Mouse (Mus musculus) cerebellum, adult 2 months (tissue): Measurements from ENCODE around the gene Hist1h2bg. TPM values are rescaled to one million over a fixed set of nuclear protein-coding genes. Genes with fewer than 3 reads are reported as not detected.
"Not testable (repeated sequence)": the region's sequence is repeated elsewhere in the genome, so short reads cannot be mapped to it uniquely, and the experiment has no call there.

Source experiments
- DNase-seq, 2 experiments: peaks; one replicate each; pipeline ENCODE4 v3.0.0; 2021
- H3K27ac ChIP-seq: fragments of 200-500 bp; 2 replicates; pipeline ENCODE4 v1.5.1; 2012; ENCODE audit warnings: low read length, control low read depth, inconsistent platforms; ENCODE audit not compliant: insufficient read depth
- H3K27me3 ChIP-seq: fragments of 200-500 bp; 2 replicates; pipeline ENCODE4 v1.6.1; 2012; ENCODE audit warnings: inconsistent platforms, mild to moderate bottlenecking, low read length, moderate library complexity; ENCODE audit not compliant: control insufficient read depth, insufficient read depth
- H3K4me1 ChIP-seq: fragments of 200-500 bp; 2 replicates; pipeline ENCODE4 v1.6.1; 2011; ENCODE audit warnings: low read length; ENCODE audit not compliant: control insufficient read depth, insufficient read depth
- H3K4me3 ChIP-seq: fragments of 200-500 bp; replicated peaks from 2 replicates; pipeline ENCODE3; 2011; ENCODE audit warnings: mild to moderate bottlenecking, low read depth, low read length, control low read depth; ENCODE audit not compliant: insufficient read depth
- CTCF ChIP-seq: fragments of 200-500 bp; IDR thresholded peaks from 2 replicates; pipeline ENCODE4 v1.5.1; 2011; ENCODE audit warnings: low read depth, mild to moderate bottlenecking, control low read depth, low read length, moderate library complexity, borderline replicate concordance; ENCODE audit not compliant: insufficient read depth
- POLR2A ChIP-seq: fragments of 200-500 bp; IDR thresholded peaks from 2 replicates; pipeline ENCODE4 v1.6.1; 2011; ENCODE audit warnings: low read length, control low read depth, borderline replicate concordance; ENCODE audit not compliant: insufficient read depth
- WGBS: fragments of 180-500 bp; shearing (Covaris S2); methylation state at CpG from one replicate; pipeline ENCODE4 v1.1.7; 2018; 5-methylcytosine and 5-hydroxymethylcytosine counted together
- polyA plus RNA-seq: library from polyadenylated mRNA; depleted of rRNA; stranded (reverse); fragments of >200 nt; gene quantifications from 2 replicates; pipeline ENCODE4 v1.2.3, GENCODE M21; 2012

Hist1h2bg gene
- polyA plus RNA-seq, 1 experiment, result 9.3 TPM

- H3K4me1 ChIP-seq, result no peaks in the 10 kb centered on the region
- no peak overlapping the region for H3K27ac ChIP-seq
- no peak for TF ChIP-seq CTCF
- TF ChIP-seq POLR2A, result no peak
- no peak overlapping the region for H3K4me3 ChIP-seq
- DNase-seq, result no peak
- no peaks in the 10 kb centered on the region for H3K27me3 ChIP-seq
These were observed 12.3 kb downstream of the Hist1h2bg start for GRCm38 (mm10) chr13:23583387-23584068.

- no peak for DNase-seq
- Histone ChIP-seq H3K4me3 (no peak overlapping the region), H3K27me3 (no peaks in the 10 kb centered on the region), H3K27ac (no peak overlapping the region), H3K4me1 (no peaks in the 10 kb centered on the region)
- TF ChIP-seq POLR2A, result no peak
- TF ChIP-seq CTCF, result no peak
These were observed 13.1 kb downstream of the Hist1h2bg start for GRCm38 (mm10) chr13:23584331-23584730.

- Histone ChIP-seq H3K27me3 (no peaks in the 10 kb centered on the region), H3K27ac (no peak overlapping the region), H3K4me3 (peak overlapping the region; percentile 91), H3K4me1 (no peaks in the 10 kb centered on the region)
- peak; percentile 54 to 63 for DNase-seq
- under 1% methylated on average over 21 of the region's 21 CpGs for WGBS
- TF ChIP-seq CTCF (no peak), POLR2A (no peak)
These were observed 13.8 kb downstream of the Hist1h2bg start for GRCm38 (mm10) chr13:23585029-23585441.

GRCm38 (mm10) chr13:23585442-23586098 lies 14.4 kb downstream of the Hist1h2bg start:
- H3K4me1 ChIP-seq, H3K27me3 ChIP-seq: not testable (repeated sequence)
- H3K4me3 ChIP-seq, result peak overlapping the region; percentile 91
- peak; percentile 47; the same call in 1 of the 2 replicates for TF ChIP-seq POLR2A
- peak; percentile 76 to 81 for DNase-seq
- WGBS, result under 1% methylated on average over 34 of the region's 36 CpGs
- peak overlapping the region; percentile 76; the same call in 1 of the 2 replicates for H3K27ac ChIP-seq

- Histone ChIP-seq H3K27me3 (no peaks in the 10 kb centered on the region), H3K4me1 (no peaks in the 10 kb centered on the region), H3K27ac (no peak overlapping the region), H3K4me3 (peak overlapping the region; percentile 60)
- no peak for TF ChIP-seq CTCF
- no peak for TF ChIP-seq POLR2A
- WGBS, result 2% methylated on average over 22 of the region's 22 CpGs
- DNase-seq, result no peak
These were observed 15.1 kb downstream of the Hist1h2bg start for GRCm38 (mm10) chr13:23586099-23586939.

DNA sequence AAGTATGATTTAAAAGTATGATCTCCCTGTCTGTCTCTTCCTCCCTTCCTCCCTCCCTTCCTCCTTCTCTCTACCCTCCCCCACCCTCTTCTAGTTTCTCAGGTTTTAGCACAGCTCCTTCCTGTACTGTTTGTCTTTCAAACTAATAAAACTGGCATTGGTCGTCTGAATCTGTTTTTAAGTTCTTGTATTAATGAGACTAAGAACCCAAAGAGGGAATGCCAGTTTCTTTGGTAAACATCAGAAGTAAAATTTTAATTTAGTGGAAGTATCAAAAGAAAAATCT lies 15.7 kb downstream of the Hist1h2bg start:
- no peak overlapping the region for H3K27ac ChIP-seq
- H3K4me1 ChIP-seq, result no peaks in the 10 kb centered on the region
- no peak for DNase-seq
- no peak overlapping the region for H3K4me3 ChIP-seq
- H3K27me3 ChIP-seq, result no peaks in the 10 kb centered on the region
- WGBS, result 14% methylated on average over 1 of the region's 1 CpGs
- TF ChIP-seq POLR2A, result no peak

DNA sequence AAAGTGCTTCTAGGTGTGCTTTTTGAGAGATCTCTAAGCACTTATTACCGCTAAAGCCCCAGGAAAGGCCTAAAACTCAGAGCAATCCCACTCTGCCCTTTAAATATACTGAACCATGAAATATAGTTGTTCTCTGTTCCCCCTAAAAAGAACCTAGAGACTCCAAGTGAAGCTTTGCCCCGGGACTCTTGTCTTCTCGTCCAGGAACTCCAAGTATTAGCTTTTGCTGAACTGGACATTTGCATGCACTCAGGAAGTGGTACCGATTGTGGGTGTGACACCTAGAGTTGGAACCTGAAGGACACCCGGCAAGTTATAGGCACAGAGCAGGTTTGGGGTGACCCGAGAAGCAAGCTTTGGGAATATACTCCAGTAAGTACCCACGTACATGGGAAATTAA lies 20.0 kb downstream of the Hist1h2bg start:
- TF ChIP-seq CTCF, result no peak
- TF ChIP-seq POLR2A, result no peak
- WGBS, result 97% methylated on average over 7 of the region's 7 CpGs

DNA sequence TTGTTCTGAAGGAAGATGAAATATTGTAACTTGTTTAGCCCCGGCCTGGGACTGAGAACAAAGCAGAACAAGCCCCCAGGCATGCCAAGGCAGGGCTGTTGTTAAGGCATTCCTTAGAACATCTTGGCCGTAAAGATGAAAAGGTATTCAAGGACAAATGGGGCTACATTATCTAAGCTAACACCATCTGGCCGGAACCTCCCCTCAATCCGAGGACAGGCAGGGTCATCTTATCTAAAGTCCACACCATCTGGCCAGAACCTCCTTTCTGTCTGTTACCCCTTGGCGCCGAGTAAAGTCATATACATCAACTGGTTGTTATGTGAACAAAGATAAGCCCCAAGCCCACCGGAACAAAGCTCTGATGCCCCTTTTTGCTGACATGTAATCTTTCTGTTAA lies 20.7 kb downstream of the Hist1h2bg start:
- not testable (repeated sequence) for H3K4me1 ChIP-seq, H3K4me3 ChIP-seq, H3K27ac ChIP-seq, H3K27me3 ChIP-seq, DNase-seq
- WGBS, result 88% methylated on average over 7 of the region's 7 CpGs

More for the DNA sequence above, 20.0 kb downstream of the Hist1h2bg start:
- H3K4me1 ChIP-seq, result peaks cover 2% of the 10 kb centered on the region; the same call in 1 of the 2 replicates
- no peak overlapping the region for H3K4me3 ChIP-seq
- no peak overlapping the region for H3K27ac ChIP-seq
- no peaks in the 10 kb centered on the region for H3K27me3 ChIP-seq
- DNase-seq, result no peak
